Mouse (Mus musculus): ENCODE results near the gene Hvcn1.
A peak's percentile ranks its signal among the peaks of the same experiment; 100 is the strongest.
"Not testable (repeated sequence)": the region's sequence is repeated elsewhere in the genome, so short reads cannot be mapped to it uniquely, and the experiment has no call there.

The Hvcn1 gene

DNA sequence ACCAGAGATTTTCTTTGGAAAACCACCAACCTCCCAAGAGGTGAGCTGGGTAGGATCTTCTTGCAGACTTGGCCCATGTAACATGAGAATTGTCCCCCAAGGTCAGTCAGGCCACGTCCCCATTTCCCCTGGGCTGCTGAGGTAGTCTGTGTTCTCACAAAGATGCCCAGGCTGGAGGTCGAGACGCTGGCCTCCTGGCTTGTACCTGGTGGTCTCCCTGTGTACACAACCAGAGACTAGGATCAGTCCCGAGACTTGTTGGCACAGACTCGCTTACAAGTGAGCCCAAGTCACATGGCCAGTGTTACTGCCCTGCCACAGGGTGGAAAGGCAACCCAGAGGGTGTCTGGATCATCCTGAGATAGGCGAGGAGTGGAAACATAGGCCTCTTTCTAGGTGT is 4.7 kb upstream of the Hvcn1 start:
- no peak for DNase-seq (ENCODE audit: low spot score in 2 of 2)

DNA sequence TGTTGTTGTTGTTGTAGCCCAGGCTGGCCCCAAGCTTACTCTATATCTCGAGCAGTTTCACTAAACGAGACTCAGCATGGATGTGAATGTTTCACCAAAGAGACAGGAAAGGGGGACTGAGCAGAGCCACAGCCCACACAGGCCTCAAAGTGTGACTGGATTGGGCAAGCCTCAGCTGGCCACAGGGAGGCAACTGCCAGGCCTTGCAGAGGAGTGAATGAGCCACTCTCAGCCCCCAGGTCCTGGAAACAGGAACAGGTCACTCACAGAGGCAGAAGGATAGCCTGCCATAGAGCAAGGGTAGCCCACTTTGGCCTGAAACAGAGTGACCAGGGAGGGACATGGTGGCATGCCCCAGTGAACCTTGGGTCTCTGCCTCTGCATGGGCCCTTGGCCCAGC is 2.4 kb upstream of the Hvcn1 start:
- DNase-seq (ENCODE audit: low spot score in 2 of 2) = no peak

DNA sequence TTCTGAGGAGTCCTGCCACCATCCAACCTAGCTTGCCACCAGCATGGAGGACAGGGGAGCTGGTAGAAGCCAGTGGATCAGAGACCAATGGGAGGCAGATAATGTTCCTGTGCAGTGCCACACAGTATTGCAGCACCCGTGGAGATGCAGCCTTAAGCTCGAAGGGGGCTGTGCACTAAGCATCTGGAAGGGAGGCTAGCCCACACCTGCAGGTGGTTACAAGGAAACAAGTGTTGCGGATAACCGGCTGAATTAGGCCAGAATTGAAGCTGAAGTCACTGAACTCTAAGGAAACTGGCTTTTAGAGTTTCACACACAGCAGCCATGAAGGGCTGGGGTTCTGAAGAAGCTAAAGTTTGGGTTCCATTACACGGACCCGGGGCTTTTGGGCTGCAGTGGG is 2.3 kb downstream of the Hvcn1 start:
- DNase-seq (ENCODE audit: low spot score in 2 of 2) = no peak

DNA sequence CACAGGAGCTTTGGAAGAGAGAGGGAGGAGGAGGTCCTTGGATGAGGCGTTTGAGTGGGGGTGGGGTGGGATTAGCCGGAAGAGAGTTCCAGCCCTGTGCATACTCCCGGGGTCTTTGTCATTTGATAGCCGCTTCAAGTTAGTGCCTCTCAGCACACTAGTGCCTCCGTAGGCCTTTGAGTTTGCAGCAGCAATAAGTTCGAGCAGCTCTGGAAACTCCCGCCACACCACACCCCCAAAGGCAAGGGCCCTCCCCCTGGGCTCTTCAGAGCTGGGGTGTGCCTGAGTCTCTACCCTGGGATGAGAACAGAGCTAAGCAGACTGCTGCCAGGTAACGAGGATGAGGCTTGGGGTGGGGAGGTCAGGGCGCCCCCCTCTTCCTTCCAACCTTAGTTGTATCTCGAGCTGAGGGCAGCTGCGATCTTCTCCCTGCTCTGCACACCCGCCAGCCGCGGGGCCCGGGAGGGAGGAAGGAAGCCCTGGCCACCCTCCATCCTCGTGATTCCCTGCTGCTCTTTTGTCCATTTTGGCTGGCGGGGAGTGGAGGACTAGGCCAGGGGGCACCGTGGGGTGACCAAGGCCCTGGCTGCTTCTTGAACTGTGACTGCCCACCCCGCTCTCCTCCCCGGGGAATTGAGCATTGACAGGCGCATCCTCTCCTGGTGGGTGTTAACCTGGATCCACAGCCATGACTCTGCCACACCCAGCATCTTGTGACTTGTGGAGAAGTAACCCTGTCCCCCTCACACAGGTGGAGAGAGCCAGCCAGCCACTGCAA is 3.2 kb downstream of the Hvcn1 start:
- peak; percentile 49 to 53 for DNase-seq (ENCODE audit: low spot score in 2 of 2)

DNA sequence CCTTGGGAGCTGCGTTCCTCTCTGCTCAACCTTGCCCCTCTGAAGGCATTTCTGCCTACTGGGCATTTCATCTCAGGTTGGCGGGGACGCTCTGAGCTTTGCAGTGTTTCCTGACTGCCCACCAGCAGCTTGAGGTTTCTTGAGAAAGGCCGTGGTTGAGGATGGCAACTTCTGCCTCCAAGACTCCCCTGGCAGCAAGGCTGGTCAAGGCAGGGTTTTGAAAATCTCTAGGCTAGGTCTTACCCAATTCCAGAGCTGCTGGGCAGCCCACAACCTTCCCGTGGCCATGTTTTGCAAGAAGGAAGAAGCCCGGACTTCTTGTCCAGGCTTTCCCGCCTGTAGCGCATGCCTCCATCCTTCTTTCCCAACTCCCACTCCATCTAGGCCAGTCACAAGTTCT is 4.3 kb downstream of the Hvcn1 start:
- DNase-seq (ENCODE audit: low spot score in 2 of 2) = no peak

DNA sequence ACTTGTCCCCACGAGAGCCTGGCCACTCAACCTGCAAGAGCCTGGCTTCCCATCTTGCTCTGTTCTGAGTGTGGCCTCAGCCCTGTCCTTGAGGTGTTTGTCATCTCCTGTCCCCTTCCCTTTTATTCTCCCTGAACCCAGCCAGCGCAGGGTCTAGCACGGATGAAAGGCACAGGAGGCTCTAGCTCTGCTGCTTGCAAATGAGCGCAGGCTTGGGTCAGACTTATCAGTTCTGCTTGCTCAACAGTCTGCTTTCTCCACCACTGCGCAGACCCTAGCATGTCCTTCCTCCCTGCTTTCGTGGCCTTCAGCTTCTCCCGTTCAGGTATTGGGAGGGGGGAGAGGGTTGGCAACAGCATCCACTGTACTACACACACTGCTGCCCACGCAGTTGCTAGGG is 5.5 kb downstream of the Hvcn1 start:
- no peak for DNase-seq (ENCODE audit: low spot score in 2 of 2)

DNA sequence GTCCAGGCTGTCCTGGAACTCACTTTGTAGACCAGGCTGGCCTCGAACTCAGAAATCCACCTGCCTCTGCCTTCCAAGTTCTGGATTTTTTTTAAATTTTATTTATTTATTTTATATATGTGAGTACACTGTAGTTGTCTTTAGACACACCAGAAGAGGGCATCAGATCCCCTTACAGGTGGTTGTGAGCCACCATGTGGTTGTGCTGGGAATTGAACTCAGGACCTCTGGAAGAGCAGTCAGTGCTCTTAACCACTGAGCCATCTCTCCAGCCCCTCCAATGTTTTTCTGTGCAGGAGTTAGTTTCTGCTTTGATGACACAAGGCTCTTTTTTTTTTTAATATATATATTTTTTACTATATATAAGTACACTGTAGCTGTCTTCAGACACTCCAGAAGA is 6.2 kb downstream of the Hvcn1 start:
- DNase-seq (ENCODE audit: low spot score in 2 of 2) = not testable (repeated sequence)

DNA sequence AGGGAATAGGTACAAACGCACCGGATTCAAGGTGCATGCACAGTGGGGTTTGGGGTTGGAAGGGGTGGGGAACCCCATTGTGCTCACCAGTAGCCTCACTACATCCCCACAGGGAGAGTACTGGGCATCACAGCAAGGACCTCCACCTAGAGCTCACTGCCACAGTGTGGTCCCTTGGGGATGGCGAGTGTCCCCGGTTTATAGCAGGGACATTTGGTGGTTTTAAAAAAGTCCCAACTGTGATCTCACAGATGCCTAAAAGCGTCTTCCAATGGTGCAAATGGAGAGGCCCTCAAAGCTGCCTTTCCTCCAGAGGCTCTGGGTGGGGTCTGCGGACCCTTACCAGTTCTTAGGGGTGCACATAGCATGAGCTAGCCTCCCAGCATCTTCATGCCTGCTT is 7.3 kb downstream of the Hvcn1 start:
- no peak for DNase-seq (ENCODE audit: low spot score in 2 of 2)

DNA sequence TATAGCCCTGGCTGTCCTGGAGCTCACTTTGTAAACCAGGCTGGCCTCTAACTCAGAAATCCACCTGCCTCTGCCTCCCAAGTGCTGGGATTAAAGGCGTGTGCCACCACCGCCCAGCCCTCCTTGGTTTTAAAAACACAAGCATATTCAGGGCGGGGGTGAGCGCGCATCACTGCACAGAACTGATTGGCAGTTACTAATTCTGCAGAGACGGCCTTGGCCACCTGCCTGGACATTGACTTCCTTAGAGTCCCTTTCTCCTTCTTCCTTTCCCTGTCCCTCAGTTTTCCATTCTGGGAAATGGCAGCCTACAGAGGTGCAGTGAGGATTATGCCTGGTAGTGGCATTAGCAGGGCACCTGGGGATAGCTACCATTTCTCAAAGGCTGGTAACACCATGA is 11.0 kb downstream of the Hvcn1 start:
- DNase-seq (ENCODE audit: low spot score in 2 of 2) = no peak

DNA sequence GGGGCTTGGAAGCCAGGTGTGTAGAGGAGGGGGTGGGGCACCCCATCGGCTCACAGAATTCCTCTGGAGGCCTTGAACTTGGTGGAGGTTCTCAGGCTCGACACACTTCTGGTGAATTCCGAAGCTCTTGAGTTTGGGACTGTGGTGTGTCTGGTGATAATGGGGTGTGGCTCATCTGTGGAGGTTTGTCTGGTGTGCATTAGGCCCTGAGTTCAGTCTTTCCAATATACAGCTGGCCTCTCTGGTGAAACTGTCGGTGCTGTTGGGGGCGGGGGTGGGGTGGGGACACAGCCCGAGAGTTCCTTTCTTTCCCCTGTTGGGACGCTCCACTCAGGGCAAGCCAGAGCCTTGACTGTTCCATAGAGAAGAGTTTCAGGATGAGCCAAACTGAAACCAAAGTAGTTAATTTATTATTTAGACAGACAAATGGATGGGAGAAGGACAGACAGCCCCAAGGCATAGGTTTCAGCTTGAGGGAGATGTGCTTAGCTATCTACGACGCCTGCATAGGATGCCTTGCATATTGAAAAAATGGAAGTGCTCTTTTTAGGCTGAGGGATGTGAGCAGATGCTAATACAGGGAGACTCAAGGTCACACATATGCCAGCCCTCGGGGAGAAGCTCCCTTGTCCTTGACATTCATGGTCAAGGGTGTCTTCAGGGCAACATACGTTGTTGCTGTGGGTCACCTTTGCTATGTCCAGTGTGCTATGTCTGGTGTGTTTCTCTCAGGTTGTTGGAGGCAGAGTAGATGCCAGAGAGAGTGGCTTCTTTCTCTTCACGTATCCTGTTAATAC is 11.7 kb downstream of the Hvcn1 start:
- no peak for DNase-seq (ENCODE audit: low spot score in 2 of 2)

DNA sequence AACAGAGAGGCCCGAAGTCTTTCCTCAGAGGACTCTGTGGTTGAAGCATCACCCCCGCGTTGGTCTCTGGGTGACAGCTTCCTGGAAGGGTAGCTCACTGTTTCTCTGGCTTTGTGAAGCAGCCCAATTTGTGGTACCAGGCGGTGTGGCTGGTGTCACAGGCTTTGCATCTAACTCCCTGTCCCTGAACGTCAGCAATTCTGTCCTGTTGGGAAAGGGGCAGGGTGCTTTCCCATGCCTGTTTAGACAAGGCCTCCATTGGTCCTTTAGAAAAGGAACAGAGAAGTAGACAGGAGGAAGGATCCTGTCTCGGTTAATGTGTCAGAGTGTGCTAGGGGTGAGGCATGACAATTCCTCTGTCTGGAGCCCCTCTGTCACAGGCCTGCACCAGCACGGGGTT is 12.3 kb downstream of the Hvcn1 start:
- DNase-seq (ENCODE audit: low spot score in 2 of 2) = no peak

DNA sequence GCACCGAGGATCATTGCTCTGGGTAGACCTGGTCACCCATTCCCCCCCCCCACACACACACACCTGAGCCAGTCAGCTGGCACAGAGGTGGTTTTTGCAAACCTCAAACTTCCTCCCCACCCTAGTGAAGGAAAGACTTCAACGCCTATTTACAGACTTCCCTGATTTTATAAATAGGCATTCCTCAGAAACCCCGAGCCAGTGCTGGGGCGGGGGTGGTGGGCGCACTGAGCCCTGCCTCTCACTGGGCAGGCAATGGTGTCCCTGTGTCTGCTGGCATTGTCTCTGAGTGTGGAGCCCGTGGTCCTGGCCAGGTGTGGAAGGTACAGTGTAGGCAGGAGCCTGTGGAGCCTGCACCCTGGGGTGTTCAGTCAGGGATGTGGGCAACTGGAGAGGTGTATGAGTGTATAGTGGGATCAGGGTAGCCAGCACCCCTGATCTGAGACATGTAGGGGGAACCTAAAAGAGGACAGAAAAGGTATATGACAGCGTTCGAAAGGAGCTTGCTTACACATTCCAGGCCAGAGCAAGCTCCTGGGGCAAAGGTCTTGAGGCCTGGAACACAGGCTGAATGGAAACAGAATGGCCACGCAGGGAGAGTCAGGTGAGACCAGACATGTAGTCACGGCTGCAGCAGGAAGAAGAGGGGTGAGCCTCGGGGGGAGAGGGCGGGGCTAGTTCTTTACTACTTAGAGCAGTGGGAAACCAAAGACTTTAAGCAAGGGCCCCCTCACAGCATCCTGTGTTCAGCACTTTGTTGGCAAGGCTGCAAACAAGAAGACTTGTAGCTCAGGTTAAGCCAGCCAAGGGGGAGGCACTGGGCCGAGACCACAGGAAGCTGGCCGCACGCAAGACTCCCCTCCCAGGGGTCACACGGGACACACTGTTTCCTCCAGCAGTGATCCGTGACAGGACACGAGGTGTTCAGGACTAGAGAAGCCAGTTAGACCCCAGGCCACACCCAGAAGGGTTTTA is 13.3 kb downstream of the Hvcn1 start:
- peak; percentile 57 to 65 for DNase-seq (ENCODE audit: low spot score in 2 of 2)

DNA sequence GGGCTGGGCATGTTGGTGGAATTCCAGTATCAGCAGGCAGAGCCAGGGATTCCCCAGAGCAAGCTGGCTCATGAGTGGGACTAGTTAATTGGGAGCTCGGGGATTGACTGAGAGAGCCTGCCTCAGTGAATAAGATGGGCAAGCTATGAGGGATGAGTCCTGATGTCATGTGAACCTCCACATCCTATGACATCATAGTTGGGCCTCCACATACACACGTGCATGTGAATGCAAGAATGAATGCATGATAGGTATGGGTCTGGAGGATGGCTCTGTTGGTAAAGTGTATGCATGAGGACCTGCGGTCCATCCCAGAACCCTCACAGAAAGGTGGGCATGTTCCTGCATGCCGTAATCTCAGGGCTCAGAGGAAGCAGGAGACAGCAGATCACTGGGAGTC is 14.5 kb downstream of the Hvcn1 start:
- DNase-seq (ENCODE audit: low spot score in 2 of 2) = no peak

DNA sequence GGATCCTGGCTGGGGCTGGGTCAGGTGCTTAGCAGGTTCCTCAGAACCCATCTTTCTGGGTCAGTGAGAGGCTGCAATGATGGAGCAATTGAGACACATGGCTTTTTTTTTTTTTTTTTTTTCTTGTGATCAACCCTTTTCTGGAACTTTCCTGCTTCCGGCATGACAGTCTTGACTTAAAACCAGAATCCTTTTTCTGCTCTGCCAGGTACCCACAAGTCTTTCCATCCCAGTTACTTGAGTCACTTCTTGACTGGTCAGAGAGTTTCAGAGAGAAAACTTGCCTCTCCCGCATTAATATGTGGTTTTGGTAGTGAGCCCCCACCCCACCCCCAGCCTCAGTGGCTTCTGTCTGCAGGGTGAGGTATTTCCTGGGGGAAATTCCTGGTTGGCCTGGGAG is 17.7 kb downstream of the Hvcn1 start:
- no peak for DNase-seq (ENCODE audit: low spot score in 2 of 2)

DNA sequence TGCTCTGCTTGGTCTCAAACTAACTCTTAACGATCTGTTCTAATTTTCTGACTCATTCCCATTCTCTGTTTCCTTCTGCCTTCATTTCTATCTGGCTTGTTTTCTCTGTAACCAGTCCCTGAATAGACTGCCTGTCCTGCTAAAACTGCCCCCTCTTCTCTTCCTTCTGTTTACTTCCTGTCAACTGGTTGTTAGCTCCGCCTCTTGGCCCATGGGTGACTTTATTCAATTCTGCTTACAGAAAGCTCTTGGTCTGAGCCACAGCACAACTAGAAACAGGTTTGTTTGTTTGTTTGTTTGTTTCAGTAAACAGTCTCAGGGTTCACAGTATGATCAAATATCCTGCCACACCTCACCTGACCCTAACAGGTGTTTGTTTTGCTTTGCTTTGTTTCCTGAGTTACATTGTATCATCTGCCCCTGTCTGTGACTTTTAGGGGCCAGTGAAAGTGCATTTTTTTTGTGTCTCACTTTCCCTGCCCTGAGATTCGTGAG is 21.7 kb downstream of the Hvcn1 start:
- no peak for DNase-seq (ENCODE audit: low spot score in 2 of 2)

DNA sequence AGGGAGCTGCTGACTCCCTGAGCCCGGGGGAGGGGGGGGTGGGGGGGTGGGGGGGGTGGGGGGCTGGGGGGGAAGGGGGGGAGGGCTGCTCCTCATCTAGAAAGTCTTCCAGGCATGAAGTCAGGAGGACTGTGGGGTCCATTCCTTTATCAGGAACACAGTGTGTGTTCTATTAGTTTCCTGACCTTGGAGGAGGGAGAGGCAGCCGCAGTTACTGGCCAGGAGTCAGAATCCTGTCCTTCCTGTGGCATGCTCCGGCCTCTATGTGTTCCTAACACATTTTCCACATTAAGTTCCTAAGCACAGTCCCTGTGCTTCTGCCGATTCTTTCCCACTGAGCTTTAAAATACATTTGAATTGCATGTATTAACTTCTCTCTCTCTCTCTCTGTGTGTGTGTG is 22.2 kb downstream of the Hvcn1 start:
- no peak for DNase-seq (ENCODE audit: low spot score in 2 of 2)

DNA sequence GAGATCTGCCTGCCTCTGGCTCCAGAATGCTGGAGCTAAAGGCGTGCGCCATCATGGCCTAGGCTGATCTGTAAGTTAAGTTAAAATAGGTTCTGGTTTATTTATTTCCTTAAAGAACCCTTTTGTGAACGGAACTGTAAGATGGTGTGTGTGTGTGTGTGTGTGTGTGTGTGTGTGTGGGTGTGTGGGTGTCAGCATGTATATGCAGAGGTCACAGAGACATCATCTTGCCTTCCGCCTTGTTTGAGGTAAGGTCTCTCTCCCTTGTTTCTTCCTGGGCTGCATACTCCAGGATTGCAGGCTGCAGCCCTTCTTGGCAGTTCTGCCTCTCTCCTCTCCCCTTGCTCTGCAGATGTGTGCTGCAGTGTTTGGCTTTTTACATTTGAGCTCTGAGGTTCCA is 24.2 kb downstream of the Hvcn1 start:
- no peak for DNase-seq (ENCODE audit: low spot score in 2 of 2)

DNA sequence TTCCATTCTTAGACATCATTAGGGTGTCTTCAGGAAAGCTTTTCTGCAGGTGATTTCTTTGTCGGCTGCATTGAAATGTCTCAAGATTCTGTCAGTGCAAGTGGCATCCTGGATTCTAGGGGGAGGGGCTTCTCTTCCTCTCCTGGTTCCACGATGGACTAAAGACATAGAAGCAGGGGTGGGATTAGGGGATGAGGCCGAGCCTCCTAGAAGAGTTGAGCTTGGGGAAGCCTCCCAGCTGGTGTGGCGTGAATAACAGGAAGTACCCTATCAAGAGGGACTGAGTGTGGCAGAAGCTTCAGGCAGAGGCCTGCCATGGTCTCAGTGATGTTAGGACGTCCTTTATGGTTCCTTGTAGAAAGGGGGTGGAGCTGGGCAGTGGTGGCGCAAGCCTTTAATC is 24.8 kb downstream of the Hvcn1 start:
- DNase-seq (ENCODE audit: low spot score in 2 of 2) = no peak

DNA sequence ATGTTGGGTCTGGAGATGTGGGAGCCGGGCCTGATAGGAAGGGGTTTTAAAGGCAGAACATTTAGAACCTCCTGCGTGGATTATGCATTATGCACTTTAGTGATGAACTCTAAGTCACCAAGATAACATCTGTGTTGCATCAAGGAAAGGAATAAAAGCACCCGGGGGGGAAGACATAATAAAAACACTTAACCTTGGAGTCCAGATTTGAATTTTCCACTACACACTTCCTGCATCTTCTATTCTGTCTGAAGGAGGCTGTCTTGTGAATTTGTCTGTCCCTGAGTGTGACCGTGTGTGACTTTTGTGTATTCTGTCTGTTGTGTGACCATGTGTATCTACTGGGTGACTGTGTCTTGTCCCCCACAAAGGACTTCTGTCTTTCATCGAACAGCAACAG is 25.4 kb downstream of the Hvcn1 start:
- DNase-seq (ENCODE audit: low spot score in 2 of 2) = no peak

DNA sequence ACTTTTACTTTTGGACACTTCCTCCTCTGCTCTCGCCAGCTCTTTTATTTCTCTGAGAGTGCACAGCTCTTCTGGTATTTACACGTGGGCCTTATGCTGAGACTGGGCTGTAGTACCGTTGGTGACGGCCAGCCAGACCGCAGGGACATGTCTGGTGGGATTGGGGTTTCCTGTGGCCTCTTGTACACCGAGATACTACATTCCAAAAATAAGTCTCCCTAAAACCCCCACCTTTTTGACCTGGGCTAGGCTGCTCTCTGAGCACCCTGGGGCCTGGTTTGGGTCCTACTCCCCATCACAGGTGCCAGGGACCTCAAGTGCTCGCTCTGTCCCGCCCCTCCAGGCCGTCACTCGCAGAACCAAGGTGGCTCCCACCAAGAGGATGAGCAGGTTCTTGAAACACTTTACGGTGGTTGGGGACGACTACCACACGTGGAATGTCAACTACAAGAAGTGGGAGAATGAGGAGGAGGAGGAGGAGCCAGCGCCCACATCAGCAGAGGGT is 26.5 kb downstream of the Hvcn1 start:
- no peak for DNase-seq (ENCODE audit: low spot score in 2 of 2)

DNA sequence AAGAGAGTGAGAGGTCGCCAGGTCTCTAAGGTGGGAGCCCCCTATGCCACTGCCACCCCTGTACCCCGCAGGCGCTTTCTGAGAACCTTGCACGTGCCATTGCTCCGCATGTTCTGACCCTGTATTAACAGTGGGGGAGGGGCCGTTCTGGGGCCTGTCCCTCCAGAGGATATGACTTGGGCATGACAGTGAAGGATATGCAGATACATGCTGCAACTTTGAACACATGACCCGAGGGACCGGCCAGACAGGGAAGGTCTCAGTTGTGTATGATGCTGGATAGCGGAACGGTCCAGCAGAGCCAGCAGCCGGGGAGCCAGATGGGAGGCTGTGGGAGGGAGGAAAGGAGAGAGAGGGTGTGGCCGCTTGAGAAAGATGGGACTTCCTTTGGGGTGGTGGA is 27.1 kb downstream of the Hvcn1 start:
- DNase-seq (ENCODE audit: low spot score in 2 of 2) = peak; percentile 37 to 46
